13 mouse cellular contexts compared by ENCODE assay signal in the genomic region with DNA sequence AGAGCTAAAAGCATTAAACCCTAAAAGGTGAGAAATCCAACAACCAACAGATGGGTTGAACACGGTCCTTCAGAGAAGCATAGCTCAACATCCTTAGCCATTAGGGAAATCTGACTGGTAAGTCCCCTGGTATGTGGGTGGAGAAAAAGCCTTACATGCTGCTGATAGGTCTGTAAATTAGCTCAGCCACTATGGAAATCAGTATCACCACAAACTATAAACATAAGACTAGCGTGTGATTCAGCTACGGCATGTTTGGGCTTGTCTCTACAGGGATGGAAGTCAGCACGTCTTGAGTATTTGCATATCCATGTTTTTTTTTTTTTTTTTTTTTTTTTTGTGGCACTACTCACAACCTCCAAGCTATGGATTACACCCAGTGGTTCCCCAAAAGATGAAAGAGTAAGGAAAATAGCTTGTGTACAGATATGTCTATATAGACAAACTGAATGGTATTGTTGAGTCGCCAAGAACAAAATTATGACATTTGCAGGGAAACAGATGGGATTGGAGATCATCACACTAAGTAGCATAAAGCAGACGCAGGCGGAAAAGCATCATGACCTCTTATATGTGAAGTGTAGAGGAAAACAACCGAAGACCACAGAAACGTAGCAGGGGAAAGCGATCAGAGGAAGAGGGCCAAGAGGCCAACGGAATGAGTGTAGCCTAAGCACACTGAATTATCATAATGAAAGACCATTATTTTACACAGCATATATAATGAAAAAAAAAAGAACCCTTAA. TPM values are rescaled to one million over a fixed set of nuclear protein-coding genes. Genes with fewer than 3 reads are reported as not detected.
DNase-seq lines count a peak whose midpoint lies in the region; ATAC-seq lines count a peak whose summit lies in the region.
"Had no signal": no experiment of that assay in that cellular context is flagged by ENCODE, and none has a peak within 500 bp of the region (broad histone marks: within the 10 kb centered on the region; RNA-seq: fewer than 3 reads in every experiment).

No protein-coding gene starts in this region.

- H3K4me1 ChIP-seq in embryonic facial prominence, embryonic 14.5 days (ENCODE audit: control insufficient read depth, insufficient read depth, low read length), result no peaks in the 10 kb centered on the region
- H3K4me1 ChIP-seq in embryonic facial prominence, embryonic 10.5 days, result no peaks in the 10 kb centered on the region
- H3K4me1 ChIP-seq: forebrain, embryonic 10.5 days; heart, embryonic 15.5 days; lung, embryonic 15.5 days had no signal

- no peaks in the 10 kb centered on the region for H3K36me3 ChIP-seq in embryonic facial prominence, embryonic 14.5 days (ENCODE audit: control insufficient read depth, insufficient read depth, low read length)
- no peaks in the 10 kb centered on the region for H3K36me3 ChIP-seq in embryonic facial prominence, embryonic 10.5 days (replicated peaks)
- peaks cover 10% of the 10 kb centered on the region; the same call in 1 of the 2 replicates for H3K36me3 ChIP-seq in macrophage (ENCODE audit: inconsistent target)
- H3K36me3 ChIP-seq: forebrain, embryonic 10.5 days; heart, embryonic 15.5 days; lung, embryonic 15.5 days had no signal

- H3K4me2 ChIP-seq in embryonic facial prominence, embryonic 14.5 days (ENCODE audit: low read depth, low read length), result no peak overlapping the region
- H3K4me2 ChIP-seq: lung, embryonic 15.5 days had no signal

- no peaks in the 10 kb centered on the region for H3K9me3 ChIP-seq in embryonic facial prominence, embryonic 14.5 days (ENCODE audit: control insufficient read depth, low read length)
- no peaks in the 10 kb centered on the region for H3K9me3 ChIP-seq in embryonic facial prominence, embryonic 10.5 days
- H3K9me3 ChIP-seq: forebrain, embryonic 10.5 days; heart, embryonic 15.5 days; lung, embryonic 15.5 days had no signal

- no peak for ATAC-seq in embryonic facial prominence, embryonic 14.5 days (ENCODE audit: low read depth)

- 87% methylated on average over 11 of the region's 11 CpGs for WGBS in embryonic facial prominence, embryonic 14.5 days
- WGBS in embryonic facial prominence, embryonic 10.5 days, result 95% methylated on average over 11 of the region's 11 CpGs
- 0% methylated on average over 10 of the region's 11 CpGs for WGBS in macrophage (ENCODE audit: missing documents)

- peak; percentile 22 for DNase-seq in embryonic facial prominence, embryonic 14.5 days (ENCODE audit: low spot score)
- no peak for DNase-seq in embryonic facial prominence, embryonic 10.5 days (ENCODE audit: low spot score)
- DNase-seq in urinary bladder, postnatal 14 days (ENCODE audit: low spot score), result peak; percentile 48
- DNase-seq in urinary bladder, adult 2 months (ENCODE audit: low spot score), result no peak
- DNase-seq in frontal cortex, postnatal 25 days (ENCODE audit: low spot score in 2 of 2), result no peak
- no peak for DNase-seq in cerebellum, adult 11-12 months
- DNase-seq in cerebellum, postnatal 10 days, result no peak
- DNase-seq: cerebellum, postnatal 25 days; kidney, postnatal 36 days had no signal

- no peak overlapping the region for H3K4me3 ChIP-seq in embryonic facial prominence, embryonic 14.5 days (ENCODE audit: low read depth, low read length)
- H3K4me3 ChIP-seq in embryonic facial prominence, embryonic 10.5 days, result no peak overlapping the region
- peak overlapping the region; percentile 66 for H3K4me3 ChIP-seq in macrophage (ENCODE audit: inconsistent target)
- H3K4me3 ChIP-seq: forebrain, embryonic 10.5 days; lung, embryonic 15.5 days had no signal

- no peaks in the 10 kb centered on the region for H3K27me3 ChIP-seq in embryonic facial prominence, embryonic 14.5 days (replicated peaks; ENCODE audit: control insufficient read depth, insufficient read depth, low read length)
- no peaks in the 10 kb centered on the region for H3K27me3 ChIP-seq in embryonic facial prominence, embryonic 10.5 days (replicated peaks; ENCODE audit: low read depth, poor library complexity, severe bottlenecking)
- H3K27me3 ChIP-seq: heart, embryonic 15.5 days; lung, embryonic 15.5 days had no signal

- peaks cover 78% of the 10 kb centered on the region for H3K79me2 ChIP-seq in macrophage (ENCODE audit: inconsistent target)

- no peak overlapping the region for H3K9ac ChIP-seq in embryonic facial prominence, embryonic 14.5 days (ENCODE audit: low read depth, low read length)
- H3K9ac ChIP-seq: heart, embryonic 15.5 days; lung, embryonic 15.5 days had no signal

- no peak overlapping the region for H3K27ac ChIP-seq in embryonic facial prominence, embryonic 14.5 days (replicated peaks; ENCODE audit: low read depth, low read length)
- no peak overlapping the region for H3K27ac ChIP-seq in embryonic facial prominence, embryonic 10.5 days (replicated peaks)
- H3K27ac ChIP-seq in macrophage, result peak overlapping the region; percentile 95
- H3K27ac ChIP-seq: forebrain, embryonic 10.5 days; heart, embryonic 15.5 days; lung, embryonic 15.5 days had no signal

RNA-seq across cellular contexts. Expression of a gene that starts 6.5 kb away (rescaled TPM):
- polyA plus RNA-seq in embryonic facial prominence, embryonic 14.5 days (2014; fragmentation: Nextera tagmentation; extraction: Ambion mirVana), result 3.5 and 3.7 TPM in 2 replicates
- 0.78 and 1.0 TPM in 2 replicates for polyA plus RNA-seq in embryonic facial prominence, embryonic 10.5 days (2016; fragmentation: Nextera tagmentation; extraction: Ambion mirVana)
- 48.5 and 55.4 TPM in 2 replicates for polyA plus RNA-seq in urinary bladder, adult 2 months (2012; rRNA removed)
- total RNA-seq in macrophage (2018; cell fraction: chromatin; rRNA removed), result 100 to 1,000 TPM in 10 of 26 experiments, 10 to 100 TPM in 16; 18.6 to 267 (median 69.2) TPM
- 100 to 1,000 TPM; 101 to 389 (median 242) TPM for total RNA-seq in macrophage (2018; cell fraction: cytosol; rRNA removed)
- total RNA-seq in macrophage (2018; cell fraction: nucleus; rRNA removed), result 100 to 1,000 TPM in 17 of 26 experiments, 10 to 100 TPM in 9; 50.3 to 384 (median 116) TPM
- 181 to 387 TPM (median 323 TPM) in 3 replicates for polyA plus RNA-seq in macrophage (2018)

RNA-seq across cellular contexts. Expression of a gene that starts 23.5 kb away (rescaled TPM):
- 36.8 and 45.9 TPM in 2 replicates for polyA plus RNA-seq in embryonic facial prominence, embryonic 14.5 days (2014; fragmentation: Nextera tagmentation; extraction: Ambion mirVana)
- 54.6 and 56.5 TPM in 2 replicates for polyA plus RNA-seq in embryonic facial prominence, embryonic 10.5 days (2016; fragmentation: Nextera tagmentation; extraction: Ambion mirVana)
- 24.4 and 26.9 TPM in 2 replicates for polyA plus RNA-seq in urinary bladder, adult 2 months (2012; rRNA removed)
- 10 to 100 TPM in 22 of 26 experiments, 1 to 10 TPM in 4; 3.8 to 30.5 (median 14.8) TPM for total RNA-seq in macrophage (2018; cell fraction: chromatin; rRNA removed)
- total RNA-seq in macrophage (2018; cell fraction: cytosol; rRNA removed), result 10 to 100 TPM in 24 of 26 experiments, 1 to 10 TPM in 2; 7.9 to 18.8 (median 15.6) TPM
- 10 to 100 TPM in 18 of 26 experiments, 1 to 10 TPM in 8; 6.6 to 26.5 (median 12.3) TPM for total RNA-seq in macrophage (2018; cell fraction: nucleus; rRNA removed)
- 13.5 to 21.4 TPM (median 17.3 TPM) in 3 replicates for polyA plus RNA-seq in macrophage (2018)

Comparison
In these comparisons a context has a peak if more than half of its experiments do, and no peak if none do; other contexts are left out.
1. DNase-seq: peak in embryonic facial prominence, embryonic 14.5 days (single experiment) and urinary bladder, postnatal 14 days (single experiment); none in embryonic facial prominence, embryonic 10.5 days (single experiment), urinary bladder, adult 2 months (single experiment), frontal cortex, postnatal 25 days (0 of 2), cerebellum, adult 11-12 months (single experiment) and cerebellum, postnatal 10 days (0 of 2).
2. RNA of a gene that starts 6.5 kb away (polyA plus RNA-seq): 181 to 387 TPM in macrophage and 48.5 to 55.4 TPM in urinary bladder, adult 2 months; 3.5 to 3.7 TPM in embryonic facial prominence, embryonic 14.5 days and 0.78 to 1.0 TPM in embryonic facial prominence, embryonic 10.5 days; every median in the first group is over 10 times any median in the second.